Mouse (Mus musculus) stomach, embryonic 15.5 days (tissue): ENCODE data around the gene Uvrag. TPM values are rescaled to one million over a fixed set of nuclear protein-coding genes. Genes with fewer than 3 reads are reported as not detected.

Source experiments
- ATAC-seq: fragments of 200-750 bp; cut with Nextera tagmentation; 2 replicates; pipeline ENCODE4 v1.8.0; 2017; ENCODE audit warnings: low read depth, moderate number of reproducible peaks, moderate TSS enrichment; ENCODE audit not compliant: insufficient read depth, low FRiP score
- H3K27ac ChIP-seq: fragments of 300-500 bp; sonication (generic); 2 replicates; pipeline ENCODE4 v1.5.1; 2015; ENCODE audit warnings: mild to moderate bottlenecking, inconsistent platforms
- H3K27me3 ChIP-seq: fragments of 300-500 bp; sonication (generic); replicated peaks from 2 replicates; pipeline ENCODE4 v1.6.1; 2015; ENCODE audit warnings: inconsistent platforms
- H3K36me3 ChIP-seq: fragments of 300-500 bp; sonication (generic); 2 replicates; pipeline ENCODE4 v1.6.1; 2015; ENCODE audit warnings: inconsistent platforms
- H3K4me1 ChIP-seq: fragments of 300-500 bp; sonication (generic); 2 replicates; pipeline ENCODE4 v1.6.1; 2015; ENCODE audit warnings: inconsistent platforms
- H3K4me2 ChIP-seq: fragments of 300-500 bp; sonication (generic); 2 replicates; pipeline ENCODE4 v1.6.1; 2015; ENCODE audit warnings: mild to moderate bottlenecking, inconsistent platforms
- H3K4me3 ChIP-seq: fragments of 300-500 bp; sonication (generic); replicated peaks from 2 replicates; pipeline ENCODE4 v1.5.1; 2015; ENCODE audit warnings: inconsistent platforms
- H3K9ac ChIP-seq: fragments of 300-500 bp; sonication (generic); 2 replicates; pipeline ENCODE4 v1.6.1; 2015; ENCODE audit warnings: inconsistent platforms
- H3K9me3 ChIP-seq: fragments of 300-500 bp; sonication (generic); 2 replicates; pipeline ENCODE4 v1.6.1; 2016; ENCODE audit warnings: inconsistent platforms
- WGBS: fragments of 180-500 bp; shearing (Covaris S2); methylation state at CpG from one replicate; pipeline ENCODE4 v1.1.7; 2015; 5-methylcytosine and 5-hydroxymethylcytosine counted together
- polyA plus RNA-seq: library from polyadenylated mRNA; unstranded; fragments of >200 nt; fragmentation: Nextera tagmentation; extraction: Ambion mirVana; gene quantifications from 2 replicates; pipeline ENCODE4 v1.2.1, GENCODE M21; 2015

Gene Uvrag
- polyA plus RNA-seq, 1 experiment from 2014 or later = 19.4 TPM

DNA sequence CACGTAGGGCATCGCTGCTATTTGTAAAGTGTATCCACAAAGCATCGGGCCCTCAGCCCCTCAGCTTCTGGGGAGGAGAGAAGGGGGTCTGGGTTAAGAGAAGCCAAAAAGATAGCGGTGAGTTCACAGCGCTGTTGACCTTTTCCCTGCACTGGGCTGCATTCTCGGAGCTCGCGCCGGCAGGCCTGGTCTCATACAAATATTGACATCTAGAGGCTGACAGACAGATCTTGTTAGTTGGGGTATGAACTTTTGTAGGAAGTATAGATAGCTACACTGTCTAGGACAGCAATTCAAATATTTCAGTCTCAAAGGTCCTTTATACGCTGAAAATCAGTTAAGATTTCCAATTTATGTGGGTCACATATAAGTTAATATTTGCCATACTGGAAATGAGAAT, 205.7 kb downstream of the Uvrag start:
- Histone ChIP-seq H3K4me3 (no peak overlapping the region), H3K36me3 (no peaks in the 10 kb centered on the region), H3K9ac (no peak overlapping the region), H3K4me2 (no peak overlapping the region), H3K4me1 (peaks cover 12% of the 10 kb centered on the region), H3K27me3 (no peaks in the 10 kb centered on the region), H3K9me3 (no peaks in the 10 kb centered on the region), H3K27ac (no peak overlapping the region)
- WGBS = 48% methylated on average over 10 of the region's 10 CpGs
- ATAC-seq = peak; percentile 50; the same call in 1 of the 2 replicates

DNA sequence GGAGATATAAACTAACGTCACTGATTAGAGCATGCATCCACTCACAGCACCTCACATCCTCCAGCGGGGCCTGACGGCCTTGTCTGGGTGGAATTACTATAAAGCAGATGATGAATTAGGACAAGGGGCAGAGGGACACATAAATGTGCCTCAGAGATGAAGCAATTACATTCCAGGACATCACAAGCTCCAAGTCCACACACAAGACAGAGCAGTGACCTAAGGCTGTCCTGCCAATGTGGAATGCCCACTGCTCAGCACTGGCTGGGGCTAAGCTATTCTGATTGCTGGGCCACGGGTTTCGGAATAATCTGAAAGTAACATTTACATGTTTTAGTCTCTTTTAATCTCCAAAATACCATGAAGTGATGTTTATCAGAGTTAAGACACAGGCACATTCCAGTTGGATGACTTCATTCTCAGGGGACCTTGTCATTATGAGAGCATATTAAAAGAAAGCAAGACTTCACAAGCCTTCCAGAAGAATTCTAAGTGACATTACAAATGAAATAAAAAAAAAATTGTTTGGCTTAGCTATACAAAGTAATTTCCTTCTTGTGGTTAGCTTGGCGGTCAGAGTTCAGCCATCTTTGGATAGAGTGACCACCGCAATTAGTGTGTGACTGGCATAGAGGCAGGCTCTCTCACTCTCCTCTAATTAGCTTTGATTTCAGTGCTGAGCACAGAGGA, 212.5 kb downstream of the Uvrag start:
- peaks cover 8% of the 10 kb centered on the region; the same call in 1 of the 2 replicates for H3K4me1 ChIP-seq
- whole genome bisulfite sequencing = 37% methylated on average over 7 of the region's 7 CpGs
- no peaks in the 10 kb centered on the region for H3K27me3 ChIP-seq
- no peak overlapping the region for H3K27ac ChIP-seq
- H3K4me3 ChIP-seq = no peak overlapping the region
- H3K4me2 ChIP-seq = no peak overlapping the region
- no peaks in the 10 kb centered on the region for H3K36me3 ChIP-seq
- ATAC-seq = no peak
- H3K9ac ChIP-seq = no peak overlapping the region
- H3K9me3 ChIP-seq = no peaks in the 10 kb centered on the region

DNA sequence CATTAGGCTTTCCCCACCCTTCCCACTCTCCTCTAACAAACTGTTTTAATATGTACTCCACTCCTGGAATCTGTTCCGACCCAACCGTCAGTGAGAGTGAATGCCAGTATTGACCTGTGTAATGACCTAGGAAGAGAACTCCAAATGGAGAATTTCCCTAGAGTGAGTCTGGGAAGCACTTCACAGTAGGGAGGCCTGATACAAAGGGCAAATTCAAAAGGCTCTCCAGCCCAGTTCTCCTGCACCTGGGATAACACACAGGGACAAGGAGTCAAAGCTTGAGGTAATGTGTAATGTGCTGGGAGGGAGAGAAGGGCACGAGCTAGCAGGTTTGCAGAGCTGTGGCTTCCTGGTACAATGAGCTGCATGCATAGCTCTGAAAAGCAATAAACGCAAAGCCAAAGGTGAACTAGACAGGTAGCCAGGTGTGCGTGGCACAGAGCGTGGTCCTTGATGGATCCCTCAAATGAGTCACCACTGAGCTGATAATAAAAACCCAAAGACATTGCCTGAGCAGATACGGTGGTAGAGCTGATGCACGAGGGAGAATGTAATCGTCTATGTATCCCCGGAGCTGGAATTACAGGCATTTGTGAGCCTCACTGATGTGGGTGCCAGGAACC, 213.9 kb downstream of the Uvrag start:
- ATAC-seq = no peak
- no peak overlapping the region for H3K9ac ChIP-seq
- no peaks in the 10 kb centered on the region for H3K9me3 ChIP-seq
- 74% methylated on average over 10 of the region's 10 CpGs for WGBS
- no peak overlapping the region for H3K4me3 ChIP-seq
- H3K27me3 ChIP-seq = no peaks in the 10 kb centered on the region
- H3K4me1 ChIP-seq = peaks cover 8% of the 10 kb centered on the region; the same call in 1 of the 2 replicates
- H3K36me3 ChIP-seq = no peaks in the 10 kb centered on the region
- no peak overlapping the region for H3K27ac ChIP-seq
- H3K4me2 ChIP-seq = no peak overlapping the region

DNA sequence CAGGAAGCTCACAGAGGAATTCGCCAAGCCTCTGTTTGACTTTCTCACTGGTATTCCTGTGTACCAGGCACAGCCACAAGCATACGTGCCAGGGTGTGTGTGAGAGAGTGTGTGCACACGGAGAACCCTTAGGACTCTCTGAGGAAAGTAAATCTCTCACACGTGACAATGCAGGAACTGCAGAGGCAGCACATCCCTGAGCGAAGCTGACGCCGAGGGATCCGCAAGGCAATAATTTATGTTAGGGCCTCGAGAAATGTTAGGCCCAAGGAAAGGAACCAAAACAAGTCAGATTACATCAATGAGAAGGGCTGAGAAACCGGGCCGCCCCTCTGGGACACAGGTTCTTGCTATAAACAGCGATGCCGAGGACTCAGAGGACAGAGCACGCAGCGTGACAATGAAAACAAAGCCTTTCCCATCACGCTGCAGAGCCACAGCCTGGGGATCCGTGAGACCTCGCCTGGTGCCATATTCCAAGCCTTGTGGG, 216.5 kb downstream of the Uvrag start:
- WGBS = 28% methylated on average over 18 of the region's 18 CpGs
- Histone ChIP-seq H3K4me2 (peak overlapping the region; percentile 1; the same call in 1 of the 2 replicates), H3K9ac (no peak overlapping the region)

DNA sequence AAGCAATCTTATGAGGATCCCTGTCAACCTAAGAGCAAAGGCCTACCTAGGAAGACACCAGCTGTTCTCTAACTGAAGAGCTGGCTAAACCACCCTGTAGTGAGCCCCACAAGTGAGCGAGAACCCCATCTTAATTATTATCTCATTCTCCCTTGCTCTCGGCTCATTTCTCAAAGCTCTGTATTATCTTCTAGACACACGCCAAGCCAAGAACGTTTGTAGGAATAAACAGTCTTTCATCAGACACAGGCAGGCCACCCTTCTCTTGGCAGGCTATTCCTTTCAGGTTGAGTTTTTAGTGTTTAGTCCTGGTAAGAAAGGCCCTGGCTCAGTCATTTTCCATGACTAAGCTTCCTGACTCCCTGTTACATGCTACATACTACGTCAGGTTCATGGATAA, 218.0 kb downstream of the Uvrag start:
- Histone ChIP-seq H3K9me3 (no peaks in the 10 kb centered on the region), H3K27me3 (no peaks in the 10 kb centered on the region), H3K4me2 (no peak overlapping the region), H3K36me3 (no peaks in the 10 kb centered on the region), H3K27ac (no peak overlapping the region), H3K4me3 (no peak overlapping the region), H3K9ac (no peak overlapping the region), H3K4me1 (peaks cover 7% of the 10 kb centered on the region; the same call in 1 of the 2 replicates)
- ATAC-seq = no peak
- 60% methylated on average over 5 of the region's 5 CpGs for WGBS

More for the DNA sequence above, 216.5 kb downstream of the Uvrag start:
- no peaks in the 10 kb centered on the region for H3K27me3 ChIP-seq
- H3K36me3 ChIP-seq = no peaks in the 10 kb centered on the region
- H3K27ac ChIP-seq = peak overlapping the region; percentile 72; the same call in 1 of the 2 replicates
- peak; percentile 69 for ATAC-seq
- peaks cover 8% of the 10 kb centered on the region; the same call in 1 of the 2 replicates for H3K4me1 ChIP-seq
- no peak overlapping the region for H3K4me3 ChIP-seq
- no peaks in the 10 kb centered on the region for H3K9me3 ChIP-seq

DNA sequence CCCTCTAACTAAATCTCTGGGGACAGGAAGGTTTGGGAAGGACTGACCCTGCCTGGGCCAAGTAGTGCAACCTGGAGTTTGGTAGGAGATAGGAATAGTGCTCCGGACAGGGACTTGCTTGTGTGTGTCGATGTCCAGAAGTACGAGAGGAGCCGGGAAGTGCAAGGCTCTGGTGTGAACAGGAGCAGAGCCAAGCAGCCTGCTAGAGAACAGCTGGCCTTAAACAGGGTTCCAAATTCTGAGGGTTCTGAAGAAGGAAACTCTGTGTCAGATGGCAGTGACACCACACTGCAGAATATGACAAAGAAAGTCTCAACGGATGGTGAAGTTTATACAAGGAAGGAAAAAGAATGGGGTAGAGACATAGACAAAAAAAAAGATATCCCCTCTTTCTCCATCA, 223.5 kb downstream of the Uvrag start:
- no peaks in the 10 kb centered on the region for H3K36me3 ChIP-seq
- no peaks in the 10 kb centered on the region for H3K27me3 ChIP-seq
- H3K27ac ChIP-seq = peak overlapping the region; percentile 6; the same call in 1 of the 2 replicates
- H3K9me3 ChIP-seq = no peaks in the 10 kb centered on the region
- H3K4me2 ChIP-seq = no peak overlapping the region
- peaks cover 5% of the 10 kb centered on the region; the same call in 1 of the 2 replicates for H3K4me1 ChIP-seq
- H3K4me3 ChIP-seq = no peak overlapping the region
- ATAC-seq = no peak
- H3K9ac ChIP-seq = no peak overlapping the region
- 61% methylated on average over 5 of the region's 5 CpGs for WGBS

DNA sequence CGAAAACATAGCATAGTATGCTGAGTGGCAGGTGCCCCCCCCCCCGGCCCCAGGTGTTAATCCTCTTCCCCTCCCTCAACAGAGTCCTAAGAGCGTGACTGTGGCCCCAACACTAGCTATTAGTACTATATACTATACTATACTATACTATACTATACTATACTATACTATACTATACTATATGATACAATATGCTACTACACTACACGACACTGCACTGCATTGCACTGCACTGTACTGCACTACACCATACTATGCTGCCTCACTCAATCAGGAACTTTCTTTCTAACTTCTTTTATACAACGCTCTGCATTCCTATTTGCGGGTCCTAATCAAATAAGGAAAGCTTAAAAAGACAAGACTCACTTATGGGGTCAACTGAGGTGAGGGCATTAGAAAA, 224.4 kb downstream of the Uvrag start:
- no peak overlapping the region for H3K27ac ChIP-seq
- H3K27me3 ChIP-seq = no peaks in the 10 kb centered on the region
- WGBS = 85% methylated on average over 6 of the region's 6 CpGs
- no peak overlapping the region for H3K4me3 ChIP-seq
- H3K9ac ChIP-seq = no peak overlapping the region
- H3K4me1 ChIP-seq = peaks cover 5% of the 10 kb centered on the region; the same call in 1 of the 2 replicates
- H3K9me3 ChIP-seq = no peaks in the 10 kb centered on the region
- no peak for ATAC-seq
- H3K4me2 ChIP-seq = no peak overlapping the region
- H3K36me3 ChIP-seq = no peaks in the 10 kb centered on the region

DNA sequence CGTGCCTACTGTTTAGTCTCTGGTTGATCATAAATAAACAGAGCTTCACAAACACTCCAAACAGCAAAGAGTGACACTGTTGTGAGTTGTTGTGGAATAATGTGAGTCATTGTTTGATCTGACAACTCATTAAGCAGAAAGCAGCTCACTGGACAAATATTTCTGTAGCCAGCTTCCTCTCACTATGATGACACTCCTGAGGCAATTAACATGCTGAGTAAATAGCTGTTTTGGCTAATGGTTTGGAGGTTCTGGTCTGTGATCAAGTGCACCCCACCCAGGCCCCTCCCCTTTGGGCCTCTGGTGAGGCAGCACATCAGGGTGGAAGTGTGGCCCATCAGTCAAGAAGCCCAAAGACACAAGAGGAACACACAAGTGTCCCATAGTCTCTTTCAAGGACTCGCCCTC, 228.0 kb downstream of the Uvrag start:
- H3K4me1 ChIP-seq = peaks cover 14% of the 10 kb centered on the region; the same call in 1 of the 2 replicates
- no peak overlapping the region for H3K27ac ChIP-seq
- no peak overlapping the region for H3K4me3 ChIP-seq
- no peaks in the 10 kb centered on the region for H3K9me3 ChIP-seq
- H3K36me3 ChIP-seq = no peaks in the 10 kb centered on the region
- no peaks in the 10 kb centered on the region for H3K27me3 ChIP-seq
- ATAC-seq = no peak
- WGBS = 65% methylated on average over 2 of the region's 2 CpGs
- no peak overlapping the region for H3K4me2 ChIP-seq
- H3K9ac ChIP-seq = no peak overlapping the region

DNA sequence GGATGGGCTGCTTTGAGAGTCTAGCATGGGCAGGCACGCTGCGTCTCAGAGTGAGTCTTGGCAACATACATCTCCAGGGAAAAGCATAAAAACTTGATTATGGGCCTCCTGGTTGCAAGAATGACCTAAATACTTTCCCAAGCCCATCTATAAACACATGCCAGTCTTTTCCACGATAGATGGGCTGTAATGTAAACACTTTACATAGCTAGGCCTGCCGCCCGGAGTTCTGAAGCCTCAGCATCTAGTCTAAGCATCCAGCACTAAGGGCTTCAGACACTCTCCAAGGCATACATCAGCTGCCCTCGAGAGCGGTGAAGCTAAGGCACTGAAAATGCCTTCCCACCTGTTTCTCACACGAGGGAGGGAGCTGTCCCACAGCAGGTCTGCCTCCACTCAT, 229.7 kb downstream of the Uvrag start:
- 0 out of 2 replicates have a peak, but pooled peaks cover 11% of the 10 kb centered on the region for H3K4me1 ChIP-seq
- no peak overlapping the region for H3K9ac ChIP-seq
- peak overlapping the region; percentile 58; the same call in 1 of the 2 replicates for H3K27ac ChIP-seq
- no peak overlapping the region for H3K4me2 ChIP-seq
- 33% methylated on average over 8 of the region's 8 CpGs for WGBS
- no peak overlapping the region for H3K4me3 ChIP-seq
- H3K36me3 ChIP-seq = no peaks in the 10 kb centered on the region
- ATAC-seq = no peak; the same call in 1 of the 2 replicates
- no peaks in the 10 kb centered on the region for H3K27me3 ChIP-seq
- no peaks in the 10 kb centered on the region for H3K9me3 ChIP-seq

DNA sequence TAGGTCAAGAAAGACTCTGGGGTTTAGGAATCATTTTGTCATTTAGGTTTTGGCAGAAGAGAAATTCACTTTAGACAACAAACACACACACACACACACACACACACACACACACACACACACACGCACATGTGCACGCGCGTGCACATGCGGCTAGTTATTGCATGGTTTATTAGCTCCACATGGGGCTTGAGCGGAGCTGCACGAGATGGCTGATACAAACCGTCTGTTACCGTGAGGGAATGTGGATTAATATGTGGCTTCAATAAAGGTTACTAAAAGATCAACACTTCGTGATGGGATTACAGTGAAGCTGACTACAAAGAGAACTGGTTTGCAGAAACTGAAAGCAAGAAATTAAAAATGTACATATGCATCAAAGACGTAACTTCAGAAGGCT, 230.2 kb downstream of the Uvrag start:
- Histone ChIP-seq H3K27ac (peak overlapping the region; percentile 67; the same call in 1 of the 2 replicates), H3K4me1 (0 out of 2 replicates have a peak, but pooled peaks cover 11% of the 10 kb centered on the region)

DNA sequence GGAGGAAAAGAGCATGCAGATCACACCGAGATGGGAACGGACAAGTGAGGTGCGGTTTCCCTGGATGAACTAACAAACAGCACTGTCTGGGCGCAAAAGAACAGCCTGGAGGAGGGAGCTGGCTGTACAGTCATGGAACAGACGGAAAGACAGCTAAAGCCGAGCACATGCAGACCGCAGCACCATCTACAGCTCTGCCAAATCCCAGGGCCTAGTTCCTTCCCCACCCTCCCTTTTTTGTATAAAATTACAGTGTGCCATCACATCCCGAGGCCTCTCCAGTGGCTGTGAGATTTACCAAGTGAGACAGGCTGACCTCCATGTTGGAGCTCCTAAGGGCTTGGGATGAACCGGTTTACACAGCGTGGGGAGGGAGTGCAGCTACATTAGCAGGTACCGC, 230.8 kb downstream of the Uvrag start:
- H3K4me1 ChIP-seq = 0 out of 2 replicates have a peak, but pooled peaks cover 13% of the 10 kb centered on the region
- no peak overlapping the region for H3K9ac ChIP-seq
- H3K36me3 ChIP-seq = no peaks in the 10 kb centered on the region
- peak overlapping the region; percentile 67 for H3K27ac ChIP-seq
- WGBS = 66% methylated on average over 11 of the region's 11 CpGs
- H3K27me3 ChIP-seq = no peaks in the 10 kb centered on the region
- no peak overlapping the region for H3K4me3 ChIP-seq
- no peak overlapping the region for H3K4me2 ChIP-seq
- no peak for ATAC-seq
- H3K9me3 ChIP-seq = no peaks in the 10 kb centered on the region

More for the DNA sequence above, 230.2 kb downstream of the Uvrag start:
- H3K4me3 ChIP-seq = no peak overlapping the region
- H3K9me3 ChIP-seq = no peaks in the 10 kb centered on the region
- WGBS = 55% methylated on average over 11 of the region's 11 CpGs
- H3K27me3 ChIP-seq = no peaks in the 10 kb centered on the region
- no peak overlapping the region for H3K9ac ChIP-seq
- no peak for ATAC-seq
- H3K36me3 ChIP-seq = no peaks in the 10 kb centered on the region
- H3K4me2 ChIP-seq = no peak overlapping the region

DNA sequence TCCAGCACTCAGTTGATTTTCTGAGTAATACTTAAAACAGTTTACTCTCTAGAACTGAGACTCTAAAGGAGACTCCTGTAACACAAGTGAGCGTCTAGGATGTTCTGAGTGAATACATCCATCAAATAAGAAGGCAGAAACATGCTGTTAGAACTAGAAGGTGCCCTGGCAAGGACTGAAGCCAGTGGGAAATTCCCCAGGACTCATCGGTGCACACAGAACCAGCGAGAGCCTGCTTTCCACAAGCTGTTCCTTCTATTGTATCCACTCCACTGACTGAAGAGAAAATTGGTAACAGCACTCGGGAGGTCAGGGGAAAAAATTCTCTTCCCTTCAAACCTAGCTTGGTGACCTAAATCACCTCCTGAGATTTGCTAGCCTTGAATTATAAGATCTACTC, 233.5 kb downstream of the Uvrag start:
- Histone ChIP-seq H3K4me2 (no peak overlapping the region), H3K4me1 (peaks cover 29% of the 10 kb centered on the region), H3K9me3 (no peaks in the 10 kb centered on the region), H3K9ac (no peak overlapping the region), H3K36me3 (no peaks in the 10 kb centered on the region), H3K27me3 (no peaks in the 10 kb centered on the region), H3K4me3 (no peak overlapping the region), H3K27ac (no peak overlapping the region)
- no peak for ATAC-seq
- WGBS = 73% methylated on average over 4 of the region's 4 CpGs
